8 mouse cellular contexts compared by ENCODE assay signal in genomic region chr1:126737554-126738290, GRCm38 (mm10).
DNase-seq lines count a peak whose midpoint lies in the region; ATAC-seq lines count a peak whose summit lies in the region.

No protein-coding gene starts in this region.

- H3K9me3 ChIP-seq in hindbrain, embryonic 11.5 days (ENCODE audit: control insufficient read depth, low read length): no peaks in the 10 kb centered on the region

- ATAC-seq in hindbrain, embryonic 11.5 days (ENCODE audit: low FRiP score): peak; percentile 80
- ATAC-seq in inflammation-experienced regulatory T-cells, adult 6 months: no peak

- H3K4me1 ChIP-seq in hindbrain, embryonic 11.5 days (replicated peaks; ENCODE audit: control insufficient read depth, insufficient read depth, low read length): no peaks in the 10 kb centered on the region

- H3K4me2 ChIP-seq in hindbrain, embryonic 11.5 days (replicated peaks; ENCODE audit: low read depth, low read length): peak overlapping the region; percentile 55

- H3K36me3 ChIP-seq in hindbrain, embryonic 11.5 days (ENCODE audit: control insufficient read depth, insufficient read depth, low read length): no peaks in the 10 kb centered on the region

- WGBS in hindbrain, embryonic 11.5 days: 4% methylated on average over 18 of the region's 18 CpGs

- H3K9ac ChIP-seq in hindbrain, embryonic 11.5 days (ENCODE audit: low read depth, low read length): peak overlapping the region; percentile 77

- peak overlapping the region; percentile 58; the same call in 1 of the 2 replicates for H3K27ac ChIP-seq in hindbrain, embryonic 11.5 days (ENCODE audit: low read depth, low read length)

- peak; percentile 52 to 85 for DNase-seq in adrenal gland, adult (ENCODE audit: inconsistent age in 2 of 2, low spot score in 1 of 2)
- DNase-seq in cerebellum, adult 9-11 months: peak; percentile 10
- DNase-seq in frontal cortex, postnatal 36 days (ENCODE audit: low spot score in 2 of 2): peak; percentile 31 to 46
- DNase-seq in hindbrain, embryonic 11.5 days (ENCODE audit: low spot score): peak; percentile 63
- DNase-seq in layer of hippocampus, adult 9-11 months: peak; percentile 20
- DNase-seq in lung, adult 18-20 months: peak; percentile 14 to 43
- DNase-seq in ovary, postnatal 36 days (ENCODE audit: low spot score): peak; percentile 30

- no peaks in the 10 kb centered on the region for H3K27me3 ChIP-seq in hindbrain, embryonic 11.5 days (ENCODE audit: control insufficient read depth, insufficient read depth, low read length)

- peak overlapping the region; percentile 45 for H3K4me3 ChIP-seq in hindbrain, embryonic 11.5 days (ENCODE audit: low read depth, low read length)

Comparison
In these comparisons a context has a peak if more than half of its experiments do, and no peak if none do; other contexts are left out.
1. DNase-seq: peak in every context shown above with its lines; median percentile 68 in adrenal gland, adult; 63 in hindbrain, embryonic 11.5 days; 38 in frontal cortex, postnatal 36 days; 30 in ovary, postnatal 36 days; 28 in lung, adult 18-20 months; 20 in layer of hippocampus, adult 9-11 months; 10 in cerebellum, adult 9-11 months.